In genomic region chr7:118119946-118120345, GRCm38 (mm10) we compare ENCODE assay signal across 11 mouse cellular contexts. TPM values are rescaled to one million over a fixed set of nuclear protein-coding genes. Genes with fewer than 3 reads are reported as not detected.
DNase-seq lines count a peak whose midpoint lies in the region; ATAC-seq and TF ChIP-seq lines count a peak whose summit lies in the region.
"Had no signal": no experiment of that assay in that cellular context is flagged by ENCODE, and none has a peak within 500 bp of the region (broad histone marks: within the 10 kb centered on the region; RNA-seq: fewer than 3 reads in every experiment).

No protein-coding gene starts in this region.

- no peaks in the 10 kb centered on the region for H3K4me1 ChIP-seq in limb, embryonic 12.5 days (replicated peaks)
- peaks cover 9% of the 10 kb centered on the region for H3K4me1 ChIP-seq in limb, embryonic 10.5 days
- peaks cover 32% of the 10 kb centered on the region for H3K4me1 ChIP-seq in kidney, adult 2 months (ENCODE audit: control insufficient read depth, insufficient read depth, low read length)

- ATAC-seq in limb, embryonic 12.5 days (ENCODE audit: insufficient number of reproducible peaks, insufficient read depth, low FRiP score, low TSS enrichment, low read depth) = no peak

- H3K4me2 ChIP-seq in limb, embryonic 12.5 days = no peak overlapping the region
- H3K4me2 ChIP-seq: forebrain, embryonic 12.5 days; heart, embryonic 11.5 days; neural tube, embryonic 15.5 days had no signal

- no peaks in the 10 kb centered on the region for H3K27me3 ChIP-seq in limb, embryonic 12.5 days
- no peaks in the 10 kb centered on the region for H3K27me3 ChIP-seq in limb, embryonic 10.5 days (ENCODE audit: low read depth, poor library complexity, severe bottlenecking)
- no peaks in the 10 kb centered on the region for H3K27me3 ChIP-seq in kidney, adult 2 months (replicated peaks; ENCODE audit: control insufficient read depth, insufficient read depth, low read length)
- H3K27me3 ChIP-seq: forebrain, embryonic 12.5 days; neural tube, embryonic 15.5 days had no signal

- WGBS in limb, embryonic 12.5 days = 87% methylated on average over 5 of the region's 5 CpGs
- WGBS in limb, embryonic 10.5 days = 85% methylated on average over 5 of the region's 5 CpGs
- WGBS in kidney, adult 2 months = 15% methylated on average over 5 of the region's 5 CpGs

- no peaks in the 10 kb centered on the region for H3K9me3 ChIP-seq in limb, embryonic 12.5 days
- no peaks in the 10 kb centered on the region for H3K9me3 ChIP-seq in limb, embryonic 10.5 days (replicated peaks)
- H3K9me3 ChIP-seq: forebrain, embryonic 12.5 days; neural tube, embryonic 15.5 days had no signal

- DNase-seq in limb, embryonic 10.5 days (ENCODE audit: low spot score) = no peak
- DNase-seq in kidney, adult 2 months = peak; percentile 52
- DNase-seq in lung, postnatal 36 days = peak; percentile 43
- peak; percentile 35 to 46 for DNase-seq in thymus, postnatal 36 days
- DNase-seq in urinary bladder, postnatal 10 days (ENCODE audit: low spot score) = no peak
- DNase-seq in right cerebral cortex, adult 2 months (ENCODE audit: low spot score in 2 of 2) = no peak
- DNase-seq in urinary bladder, postnatal 25 days (ENCODE audit: low spot score) = no peak

- H3K9ac ChIP-seq in limb, embryonic 12.5 days (replicated peaks) = no peak overlapping the region
- H3K9ac ChIP-seq: forebrain, embryonic 12.5 days; neural tube, embryonic 15.5 days had no signal

- TF ChIP-seq CTCF in kidney, adult 2 months (conservative IDR thresholded peaks at IDR 0.05; ENCODE audit: insufficient read depth, insufficient read length, low read depth, low read length) = no peak

- no peak for TF ChIP-seq POLR2A in kidney, adult 2 months (IDR thresholded peaks at IDR 0.05; ENCODE audit: low read depth, low read length)

- peak overlapping the region; percentile 78; the same call in 1 of the 2 replicates for H3K27ac ChIP-seq in limb, embryonic 12.5 days
- H3K27ac ChIP-seq in limb, embryonic 10.5 days = no peak overlapping the region
- peak overlapping the region; percentile 79 for H3K27ac ChIP-seq in kidney, adult 2 months (ENCODE audit: insufficient read depth, low read depth, low read length)
- H3K27ac ChIP-seq: forebrain, embryonic 12.5 days; neural tube, embryonic 15.5 days had no signal

- H3K4me3 ChIP-seq in limb, embryonic 12.5 days (replicated peaks) = no peak overlapping the region
- no peak overlapping the region for H3K4me3 ChIP-seq in limb, embryonic 10.5 days
- no peak overlapping the region for H3K4me3 ChIP-seq in kidney, adult 2 months (ENCODE audit: insufficient read depth, low read depth, low read length)
- H3K4me3 ChIP-seq: forebrain, embryonic 12.5 days; neural tube, embryonic 15.5 days had no signal

- H3K36me3 ChIP-seq in limb, embryonic 12.5 days = peaks cover 61% of the 10 kb centered on the region
- H3K36me3 ChIP-seq in limb, embryonic 10.5 days = peaks cover 72% of the 10 kb centered on the region
- H3K36me3 ChIP-seq in kidney, adult 2 months (ENCODE audit: control insufficient read depth, insufficient read depth, low read length) = peaks cover 7% of the 10 kb centered on the region

RNA-seq across cellular contexts. Expression of gene Rps15a, which starts 4.0 kb away (rescaled TPM):
- polyA plus RNA-seq in limb, embryonic 12.5 days (2016; fragmentation: Nextera tagmentation; extraction: Ambion mirVana) = 724 and 793 TPM in 2 replicates
- 688 and 731 TPM in 2 replicates for polyA plus RNA-seq in limb, embryonic 10.5 days (2016; fragmentation: Nextera tagmentation; extraction: Ambion mirVana)
- polyA plus RNA-seq in kidney, adult 2 months (2012; rRNA removed) = 1,038 and 1,225 TPM in 2 replicates

RNA-seq across cellular contexts. Expression of gene Arl6ip1, which starts 9.5 kb away (rescaled TPM):
- 420 and 476 TPM in 2 replicates for polyA plus RNA-seq in limb, embryonic 12.5 days (2016; fragmentation: Nextera tagmentation; extraction: Ambion mirVana)
- 375 and 392 TPM in 2 replicates for polyA plus RNA-seq in limb, embryonic 10.5 days (2016; fragmentation: Nextera tagmentation; extraction: Ambion mirVana)
- 234 and 344 TPM in 2 replicates for polyA plus RNA-seq in kidney, adult 2 months (2012; rRNA removed)

Comparison
In these comparisons a context has a peak if more than half of its experiments do, and no peak if none do; other contexts are left out.
1. DNase-seq: peak in kidney, adult 2 months (single experiment), lung, postnatal 36 days (single experiment) and thymus, postnatal 36 days (2 of 2); none in limb, embryonic 10.5 days (single experiment), urinary bladder, postnatal 10 days (single experiment), right cerebral cortex, adult 2 months (0 of 2) and urinary bladder, postnatal 25 days (single experiment).